Mouse (Mus musculus) midbrain, embryonic 11.5 days (tissue): Measurements from ENCODE around the gene Serpine3. TPM values are rescaled to one million over a fixed set of nuclear protein-coding genes. Genes with fewer than 3 reads are reported as not detected.

Experiments
- ATAC-seq: fragments of 200-750 bp; cut with Nextera tagmentation; 2 replicates; pipeline ENCODE4 v1.8.0; 2017; ENCODE audit warnings: moderate TSS enrichment, moderate library complexity; ENCODE audit not compliant: low FRiP score
- DNase-seq: peaks from one replicate; pipeline ENCODE4 v3.0.0; 2015; ENCODE audit warnings: low spot score; ENCODE audit errors: missing footprints
- H3K27ac ChIP-seq: fragments of 300-500 bp; sonication (generic); 2 replicates; pipeline ENCODE4 v1.5.1; 2014; ENCODE audit warnings: low read depth, low read length
- H3K27me3 ChIP-seq: fragments of 300-500 bp; sonication (generic); 2 replicates; pipeline ENCODE4 v1.6.1; 2014; ENCODE audit warnings: mild to moderate bottlenecking, low read length, moderate library complexity, mixed read lengths; ENCODE audit not compliant: control insufficient read depth, insufficient read depth
- H3K36me3 ChIP-seq: fragments of 300-500 bp; sonication (generic); 2 replicates; pipeline ENCODE4 v1.6.1; 2014; ENCODE audit warnings: mild to moderate bottlenecking, low read length, moderate library complexity, mixed read lengths; ENCODE audit not compliant: control insufficient read depth, insufficient read depth
- H3K4me1 ChIP-seq: fragments of 300-500 bp; sonication (generic); 2 replicates; pipeline ENCODE4 v1.6.1; 2014; ENCODE audit warnings: low read length; ENCODE audit not compliant: control insufficient read depth, insufficient read depth
- H3K4me2 ChIP-seq: fragments of 300-500 bp; sonication (generic); 2 replicates; pipeline ENCODE4 v1.6.1; 2014; ENCODE audit warnings: mild to moderate bottlenecking, moderate library complexity
- H3K4me3 ChIP-seq: fragments of 300-500 bp; sonication (generic); 2 replicates; pipeline ENCODE4 v1.5.1; 2014; ENCODE audit warnings: low read depth, low read length
- H3K9ac ChIP-seq: fragments of 300-500 bp; sonication (generic); 2 replicates; pipeline ENCODE4 v1.6.1; 2014; ENCODE audit warnings: low read length
- H3K9me3 ChIP-seq: fragments of 300-500 bp; sonication (generic); 2 replicates; pipeline ENCODE4 v1.6.1; 2016; ENCODE audit warnings: low read length; ENCODE audit not compliant: control insufficient read depth
- WGBS: fragments of 180-500 bp; shearing (Covaris S2); extraction: QIAGEN DNeasy Blood & Tissue Kit; methylation state at CpG from one replicate; pipeline ENCODE4 v1.1.7; 2014; 5-methylcytosine and 5-hydroxymethylcytosine counted together
- polyA plus RNA-seq: library from polyadenylated mRNA; unstranded; fragments of >200 nt; fragmentation: Nextera tagmentation; extraction: Ambion mirVana; gene quantifications from 2 replicates; pipeline ENCODE4 v1.2.1, GENCODE M21; 2014

Gene Serpine3
- polyA plus RNA-seq, 1 experiment from 2014 or later: not detected

- Histone ChIP-seq H3K4me3 (no peak overlapping the region), H3K27me3 (no peaks in the 10 kb centered on the region), H3K4me2 (no peak overlapping the region), H3K4me1 (no peaks in the 10 kb centered on the region), H3K27ac (no peak overlapping the region), H3K9me3 (no peaks in the 10 kb centered on the region), H3K9ac (no peak overlapping the region), H3K36me3 (no peaks in the 10 kb centered on the region)
- WGBS: 95% methylated on average over 1 of the region's 1 CpGs
- no peak for ATAC-seq
- DNase-seq: no peak
These were observed 58.2 kb downstream of the Serpine3 start for GRCm38 (mm10) chr14:62721625-62722024.

- Histone ChIP-seq H3K36me3 (no peaks in the 10 kb centered on the region), H3K4me1 (no peaks in the 10 kb centered on the region), H3K27me3 (no peaks in the 10 kb centered on the region), H3K4me3 (no peak overlapping the region), H3K9me3 (no peaks in the 10 kb centered on the region), H3K4me2 (no peak overlapping the region), H3K9ac (no peak overlapping the region), H3K27ac (no peak overlapping the region)
- ATAC-seq (no peak), DNase-seq (no peak)
These were observed 61.1 kb downstream of the Serpine3 start for GRCm38 (mm10) chr14:62724560-62724959.

DNA sequence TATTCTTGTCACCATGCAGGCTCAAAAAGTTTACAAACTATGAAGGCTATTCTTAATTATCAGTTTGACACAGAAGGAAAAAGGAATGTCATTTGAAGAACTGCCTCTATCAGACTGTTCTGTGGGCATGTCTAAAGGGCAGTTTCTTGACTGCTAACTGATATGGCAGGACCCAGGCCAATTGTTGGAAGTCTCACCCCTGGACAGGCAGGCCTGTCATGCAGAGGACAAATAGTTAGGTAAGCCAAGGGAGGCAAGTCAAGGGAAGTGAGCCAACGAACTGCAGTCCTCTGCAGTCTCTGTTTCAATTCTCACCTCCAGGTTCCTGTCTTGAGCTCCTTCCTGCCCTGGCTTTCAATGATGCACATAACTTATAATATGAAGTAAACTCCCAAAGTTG lies 68.4 kb downstream of the Serpine3 start:
- ATAC-seq (no peak), DNase-seq (no peak)
- H3K36me3 ChIP-seq: peaks cover 2% of the 10 kb centered on the region; the same call in 1 of the 2 replicates
- WGBS: 79% methylated on average over 1 of the region's 1 CpGs
- H3K27ac ChIP-seq: no peak overlapping the region
- H3K4me2 ChIP-seq: no peak overlapping the region
- no peaks in the 10 kb centered on the region for H3K9me3 ChIP-seq
- no peak overlapping the region for H3K4me3 ChIP-seq
- H3K9ac ChIP-seq: no peak overlapping the region
- H3K4me1 ChIP-seq: no peaks in the 10 kb centered on the region
- H3K27me3 ChIP-seq: no peaks in the 10 kb centered on the region

GRCm38 (mm10) chr14:62733666-62734065 lies 70.2 kb downstream of the Serpine3 start:
- Histone ChIP-seq H3K9me3 (no peaks in the 10 kb centered on the region), H3K36me3 (peaks cover 2% of the 10 kb centered on the region; the same call in 1 of the 2 replicates), H3K4me1 (no peaks in the 10 kb centered on the region), H3K4me2 (no peak overlapping the region), H3K27ac (no peak overlapping the region), H3K9ac (no peak overlapping the region), H3K27me3 (no peaks in the 10 kb centered on the region), H3K4me3 (no peak overlapping the region)
- DNase-seq (no peak), ATAC-seq (no peak)
- WGBS: 85% methylated on average over 2 of the region's 2 CpGs

DNA sequence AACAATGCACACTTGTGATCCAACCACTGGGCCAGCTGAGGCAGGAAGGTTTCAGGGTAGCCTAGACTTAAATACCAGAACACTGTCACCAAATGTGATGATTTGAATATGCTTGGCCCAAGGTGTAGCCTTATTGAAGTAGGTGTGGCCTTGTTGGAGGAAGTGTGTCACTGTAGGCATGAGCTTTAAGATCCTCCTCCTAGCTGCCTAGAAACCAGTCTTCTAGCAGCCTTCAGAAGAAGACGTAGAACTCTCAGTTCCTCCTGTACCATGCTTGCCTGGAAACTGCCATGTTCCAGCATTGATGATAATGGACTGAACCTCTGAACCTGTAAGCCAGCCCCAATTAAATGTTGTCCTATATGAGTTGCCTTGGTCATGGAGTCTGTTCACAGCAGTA lies 72.2 kb downstream of the Serpine3 start:
- DNase-seq: no peak
- ATAC-seq: no peak
- H3K36me3 ChIP-seq: peaks cover 2% of the 10 kb centered on the region; the same call in 1 of the 2 replicates
- no peak overlapping the region for H3K9ac ChIP-seq
- H3K4me3 ChIP-seq: no peak overlapping the region
- no peak overlapping the region for H3K4me2 ChIP-seq
- no peaks in the 10 kb centered on the region for H3K4me1 ChIP-seq
- no peaks in the 10 kb centered on the region for H3K9me3 ChIP-seq
- WGBS: 87% methylated on average over 1 of the region's 1 CpGs
- no peak overlapping the region for H3K27ac ChIP-seq
- H3K27me3 ChIP-seq: no peaks in the 10 kb centered on the region

Other genes starting within 250 kb of the Serpine3 start
- gene Gucy1b2, start 207.4 kb upstream of the Serpine3 start, polyA plus RNA-seq: 0.70 and 0.92 TPM in 2 replicates
- 2.6 and 3.4 TPM in 2 replicates for gene Fam124a, start 107.9 kb upstream of the Serpine3 start, polyA plus RNA-seq
- gene Gm4131, start 96.7 kb upstream of the Serpine3 start, polyA plus RNA-seq: not detected in 2 replicates
- gene Ints6, start 97.5 kb downstream of the Serpine3 start, polyA plus RNA-seq: 26.9 and 31.4 TPM in 2 replicates
- gene Wdfy2, start 174.0 kb downstream of the Serpine3 start, polyA plus RNA-seq: 14.9 and 15.9 TPM in 2 replicates